Mouse (Mus musculus): ENCODE results near the gene Cryzl2. TPM values are rescaled to one million over a fixed set of nuclear protein-coding genes. Genes with fewer than 3 reads are reported as not detected.

Cryzl2 gene
- polyA plus RNA-seq, 1 experiment from 2014 or later = 14.8 TPM

DNA sequence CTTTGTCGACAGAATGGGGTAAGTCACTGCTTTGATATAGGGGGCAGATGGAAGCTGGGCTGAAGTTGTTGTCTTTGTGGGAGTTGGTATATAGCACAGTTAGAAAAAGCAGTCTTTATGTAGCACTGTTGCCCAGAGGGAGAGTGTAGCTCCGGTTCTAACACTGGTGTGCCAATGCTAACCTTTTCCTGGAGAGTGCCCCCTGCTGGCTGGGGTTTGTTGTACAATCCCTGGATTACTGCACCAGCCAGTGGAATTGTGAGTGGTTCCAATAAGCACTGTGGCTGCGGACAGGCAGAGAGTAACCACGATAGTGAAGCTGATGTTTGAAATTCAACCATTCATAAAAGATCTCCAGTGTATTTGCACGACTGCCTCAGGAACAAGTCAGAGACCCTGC is 79.3 kb downstream of the Cryzl2 start:
- Histone ChIP-seq H3K27ac (ENCODE audit: low read length) (no peak overlapping the region), H3K9ac (replicated peaks; ENCODE audit: low read depth, low read length) (no peak overlapping the region), H3K36me3 (ENCODE audit: control insufficient read depth, insufficient read depth, low read length) (no peaks in the 10 kb centered on the region; the same call in 1 of the 2 replicates), H3K9me3 (ENCODE audit: control insufficient read depth, low read depth, low read length) (no peaks in the 10 kb centered on the region), H3K4me3 (ENCODE audit: low read depth, low read length) (no peak overlapping the region), H3K4me2 (replicated peaks; ENCODE audit: low read depth, low read length) (no peak overlapping the region), H3K27me3 (ENCODE audit: control insufficient read depth, insufficient read depth, low read length) (no peaks in the 10 kb centered on the region), H3K4me1 (ENCODE audit: control insufficient read depth, insufficient read depth, low read length) (no peaks in the 10 kb centered on the region)
- no peak for ATAC-seq (ENCODE audit: insufficient number of reproducible peaks, insufficient read depth, low FRiP score, low read depth)
- WGBS = 85% methylated on average over 5 of the region's 5 CpGs

Other genes starting within 250 kb of the Cryzl2 start
- 9.1 and 9.8 TPM in 2 replicates for gene Rasal2, start 46.0 kb upstream of the Cryzl2 start, polyA plus RNA-seq (2014; fragmentation: Nextera tagmentation; extraction: Ambion mirVana)
- 6.7 and 7.9 TPM in 2 replicates for gene Sec16b, start 48.2 kb downstream of the Cryzl2 start, polyA plus RNA-seq (2014; fragmentation: Nextera tagmentation; extraction: Ambion mirVana)

Data from stomach, embryonic 14.5 days (tissue).